Mouse (Mus musculus) WW6 (cell line): ENCODE measurements at regions not wholly inside any gene's neighbourhood (a gene's known extent, or its start where the extent isn't known, plus 50 kb on each side); places are given as distances from the start of the nearest gene placed in this dataset.

Experiments
- DNase-seq: peaks from one replicate; pipeline ENCODE4 v3.0.0-alpha.2; 2013; ENCODE audit warnings: low read depth, low spot score

- no peak for DNase-seq
Observed at GRCm38 (mm10) chr9:11729732-11730131, 825.2 kb upstream of the Cntn5 start.

GRCm38 (mm10) chr9:11721811-11722210, 817.2 kb upstream of the Cntn5 start:
- no peak for DNase-seq

- DNase-seq: no peak
Observed at GRCm38 (mm10) chr9:11704647-11705046, 800.1 kb upstream of the Cntn5 start.

GRCm38 (mm10) chr9:11703150-11703549, 798.6 kb upstream of the Cntn5 start:
- DNase-seq: no peak

- DNase-seq: no peak
Observed at GRCm38 (mm10) chr9:11693505-11693904, 788.9 kb upstream of the Cntn5 start.

GRCm38 (mm10) chr9:11687101-11687500, 782.5 kb upstream of the Cntn5 start:
- DNase-seq: no peak

GRCm38 (mm10) chr9:11671939-11672338, 767.4 kb upstream of the Cntn5 start:
- no peak for DNase-seq

- DNase-seq: no peak
Observed at GRCm38 (mm10) chr9:11671243-11671642, 766.7 kb upstream of the Cntn5 start.

GRCm38 (mm10) chr9:11629461-11629860, 724.9 kb upstream of the Cntn5 start:
- no peak for DNase-seq

- peak; percentile 3 for DNase-seq
Observed at GRCm38 (mm10) chr9:11604381-11604780, 699.8 kb upstream of the Cntn5 start.

- no peak for DNase-seq
Observed at GRCm38 (mm10) chr9:11603884-11604283, 699.3 kb upstream of the Cntn5 start.

GRCm38 (mm10) chr9:11602857-11603256, 698.3 kb upstream of the Cntn5 start:
- DNase-seq: no peak

- no peak for DNase-seq
Observed at GRCm38 (mm10) chr9:11579011-11579410, 674.4 kb upstream of the Cntn5 start.

GRCm38 (mm10) chr9:11562885-11563284, 658.3 kb upstream of the Cntn5 start:
- DNase-seq: no peak

- DNase-seq: no peak
Observed at GRCm38 (mm10) chr9:11559384-11559783, 654.8 kb upstream of the Cntn5 start.

GRCm38 (mm10) chr9:11513806-11514496, 609.4 kb upstream of the Cntn5 start:
- no peak for DNase-seq
